Mouse (Mus musculus) left cerebral cortex, adult 18-20 months (tissue): ENCODE results near the gene Pld3. TPM values are rescaled to one million over a fixed set of nuclear protein-coding genes. Genes with fewer than 3 reads are reported as not detected.

Experiments used
- DNase-seq, 2 experiments: peaks; one replicate each; pipeline ENCODE4 v3.0.0; 2021 to 2022; ENCODE audit warnings: low spot score in 2 of 2, mixed read lengths in 1 of 2
- total RNA-seq, 2 experiments: library from RNA; stranded (reverse); gene quantifications; 2 replicates each; pipeline ENCODE4 v1.2.3; 2021

Pld3 gene
- total RNA-seq, 2 experiments from 2014 or later, result 750 TPM

- DNase-seq, result peak; percentile 69 to 77
Observed at GRCm38 (mm10) chr7:27487740-27488268, 65.2 kb downstream of the Pld3 start.

DNA sequence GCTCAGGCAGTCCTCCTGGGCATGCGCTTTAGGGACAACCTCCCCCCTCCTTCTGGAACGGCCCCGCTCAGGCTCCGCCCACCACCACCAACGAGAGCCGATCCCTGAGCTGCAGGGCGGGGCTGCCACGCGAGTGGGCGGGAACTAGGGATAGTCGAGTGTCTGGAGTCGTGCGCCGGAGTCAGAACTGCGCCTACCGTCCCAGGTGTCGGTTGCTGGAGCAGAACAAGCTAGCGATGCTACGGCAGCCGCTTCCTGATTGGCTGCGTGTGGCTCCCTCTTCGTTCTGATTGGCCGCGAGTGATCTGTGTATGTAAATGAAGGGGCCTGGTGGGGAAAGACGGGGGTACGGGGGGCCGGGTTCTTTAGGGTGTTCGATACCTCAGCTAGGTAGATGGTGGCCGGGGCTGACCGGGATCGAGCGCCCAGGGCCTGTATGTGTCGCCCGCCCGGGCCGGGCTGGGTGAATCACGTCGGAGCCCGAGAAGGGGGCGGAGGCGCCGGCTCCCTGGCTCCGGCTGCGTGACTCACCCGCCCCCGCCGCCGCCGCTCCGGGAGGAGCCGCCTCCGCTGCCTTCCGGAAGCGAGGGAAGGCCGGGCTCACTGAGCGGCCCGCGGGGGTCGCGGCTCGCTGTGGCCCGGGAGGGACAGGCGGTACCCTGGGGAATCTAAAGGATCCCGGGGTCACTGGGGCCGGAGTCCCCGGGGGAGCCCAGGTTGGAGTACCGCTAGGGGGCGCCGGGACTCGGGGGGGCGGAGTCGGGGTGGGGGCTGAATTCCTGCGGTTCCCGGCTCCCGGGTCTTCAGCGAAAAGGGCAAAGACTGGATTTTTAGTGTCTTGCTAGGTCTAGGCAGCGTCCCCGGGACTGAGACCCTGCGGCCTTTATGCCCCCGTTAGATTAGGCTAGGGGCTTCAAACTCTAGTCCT, 66.0 kb downstream of the Pld3 start, which contains the start of gene Sertad1:
Gene Sertad1, plus strand, starts transcription at position 141 of the 928 bp plus-strand sequence.
- DNase-seq, result peak; percentile 99 to 100

DNA sequence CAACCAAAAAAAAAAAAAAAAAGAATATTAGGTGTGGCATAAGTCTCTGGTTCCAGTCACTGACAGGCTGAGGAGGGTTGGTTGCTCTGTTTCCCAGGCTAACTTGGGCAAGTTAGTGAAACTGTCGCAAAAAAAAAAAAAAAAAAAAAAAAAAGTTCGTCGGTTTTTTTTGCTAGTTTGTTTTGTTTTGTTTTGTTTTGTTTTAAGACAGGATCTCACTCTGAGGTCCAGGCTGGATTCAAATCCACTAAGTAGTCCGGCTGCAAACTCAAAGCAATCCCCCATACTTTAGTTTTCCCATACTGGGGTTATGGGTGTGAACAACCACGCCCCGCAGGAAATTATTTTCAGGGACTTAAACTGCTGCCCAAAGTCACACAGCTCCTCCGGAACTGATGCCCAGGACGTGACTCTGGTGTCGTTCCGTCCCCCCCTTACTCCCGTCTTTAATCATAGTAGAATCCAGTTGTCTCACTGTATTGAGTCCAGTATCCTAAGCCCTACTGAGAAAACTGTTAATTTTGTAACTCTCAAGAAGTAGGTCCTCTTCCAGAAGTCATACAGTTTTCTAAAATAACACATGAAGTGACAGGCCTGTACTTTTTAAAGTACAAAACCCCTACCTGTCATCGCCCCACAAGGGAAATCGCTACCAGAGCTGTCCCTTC, 66.8 kb downstream of the Pld3 start:
- no peak for DNase-seq

DNA sequence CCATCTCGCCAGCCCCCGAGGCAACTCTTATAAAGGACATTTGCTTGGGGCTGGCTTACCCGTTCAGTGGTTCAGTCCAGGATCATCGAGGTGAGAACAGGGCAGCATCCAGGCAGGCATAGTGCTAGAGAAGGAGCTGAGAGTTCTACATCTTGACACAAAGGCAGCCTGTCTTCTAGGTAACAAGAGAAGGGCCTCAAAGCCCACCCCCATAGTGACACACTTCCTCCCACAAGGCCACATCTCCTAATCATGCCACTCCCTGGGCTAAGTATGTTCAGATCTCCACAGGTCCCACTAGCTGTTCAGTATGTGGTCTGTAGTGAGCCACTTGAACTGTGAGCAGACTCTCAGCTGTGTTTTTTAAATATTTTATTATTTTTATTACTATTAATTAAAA, 69.2 kb downstream of the Pld3 start:
- no peak for DNase-seq

Other genes starting within 250 kb of the Pld3 start
- gene Ltbp4, start 215.5 kb downstream of the Pld3 start, total RNA-seq, result 10 to 100 TPM; 42.2 to 46.6 TPM
- 10 to 100 TPM; 27.9 to 33.2 TPM for gene Shkbp1, start 197.2 kb downstream of the Pld3 start, total RNA-seq
- gene Gm20479, start 195.8 kb downstream of the Pld3 start, total RNA-seq, result not detected
- 100 to 1,000 TPM; 139 to 142 TPM for gene Sptbn4, start 105.5 kb downstream of the Pld3 start, total RNA-seq
- gene Blvrb, start 105.2 kb downstream of the Pld3 start, total RNA-seq, result 10 to 100 TPM; 20.8 to 21.3 TPM
- 1 to 10 TPM; 3.5 to 3.9 TPM for gene Sertad3, start 79.5 kb downstream of the Pld3 start, total RNA-seq
- 10 to 100 TPM; 15.3 to 26.9 TPM for gene Sertad1, start 66.3 kb downstream of the Pld3 start, total RNA-seq
- under 1 TPM; 0.23 to 0.33 TPM for gene Prx, start 53.9 kb downstream of the Pld3 start, total RNA-seq
- under 1 TPM in 1 of 2 experiments, not detected in 1; 0.14 TPM for gene Hipk4, start 30.0 kb downstream of the Pld3 start, total RNA-seq
- 10 to 100 TPM; 30.5 to 33.0 TPM for gene 2310022A10Rik, start within 50 bp of the Pld3 start, total RNA-seq
- 100 to 1,000 TPM; 103 to 113 TPM for gene Akt2, start 38.3 kb upstream of the Pld3 start, total RNA-seq
- gene Ttc9b, start 100.7 kb upstream of the Pld3 start, total RNA-seq, result 10 to 100 TPM; 88.9 to 93.4 TPM
- gene Map3k10, start 121.4 kb upstream of the Pld3 start, total RNA-seq, result 100 to 1,000 TPM; 192 to 197 TPM
- gene Zfp607b, start 136.1 kb upstream of the Pld3 start, total RNA-seq, result 10 to 100 TPM; 10.9 to 11.1 TPM
- gene Zfp60, start 178.2 kb upstream of the Pld3 start, total RNA-seq, result 10 to 100 TPM; 35.7 to 36.0 TPM